Mouse (Mus musculus): ENCODE measurements at regions not wholly inside any gene's neighbourhood (a gene's known extent, or its start where the extent isn't known, plus 50 kb on each side); places are given as distances from the start of the nearest gene placed in this dataset.

DNA sequence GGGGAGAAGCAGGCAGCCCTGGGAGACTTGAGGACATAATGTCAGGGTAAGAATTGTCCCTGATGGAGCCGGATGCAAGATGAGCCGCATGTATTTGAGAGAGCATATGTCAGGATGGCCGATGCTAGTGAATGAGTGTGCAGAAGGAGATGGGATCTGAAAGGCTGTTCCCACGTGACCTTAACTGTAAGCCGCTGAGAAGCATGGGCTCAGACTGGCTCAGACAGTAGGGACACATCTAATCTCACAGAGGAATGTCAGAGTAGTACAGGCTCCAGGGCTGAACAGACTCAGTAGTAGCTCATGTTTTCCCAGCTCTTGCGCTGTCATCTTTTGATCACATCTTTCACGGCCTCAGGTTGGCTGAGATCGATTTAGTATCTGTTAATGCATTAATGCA is 145.4 kb downstream of the Rsl24d1 start:
- TF ChIP-seq BHLHE40 (IDR thresholded peaks at IDR 0.05; ENCODE audit: borderline replicate concordance, low read depth, low read length) (no peak), CTCF (IDR thresholded peaks at IDR 0.05 in 2 of 3, conservative IDR thresholded peaks at IDR 0.05 in 1 of 3; ENCODE audit: control insufficient read depth in 1 of 3, insufficient read depth in 1 of 3, low read depth in 2 of 3, low read length in 3 of 3, poor library complexity in 1 of 3, severe bottlenecking in 1 of 3) (no peak), GABPA (IDR thresholded peaks at IDR 0.05; ENCODE audit: low read depth, low read length) (no peak), JUND (IDR thresholded peaks at IDR 0.05; ENCODE audit: low read depth, low read length) (no peak), POLR2A (IDR thresholded peaks at IDR 0.05; ENCODE audit: control insufficient read depth in 1 of 2, insufficient read depth in 1 of 2, low read depth in 1 of 2, low read length in 2 of 2, poor library complexity in 1 of 2) (no peak)

All from MEL (cell line).